Mouse (Mus musculus) kidney, adult 2 months (tissue): ENCODE data around the gene Npm1. TPM values are rescaled to one million over a fixed set of nuclear protein-coding genes. Genes with fewer than 3 reads are reported as not detected.
A peak's percentile ranks its signal among the peaks of the same experiment; 100 is the strongest.

Experiments used
- DNase-seq: peaks from one replicate; pipeline ENCODE4 v3.0.0; 2021
- H3K27ac ChIP-seq: fragments of 200-500 bp; 2 replicates; pipeline ENCODE4 v1.5.1; 2012; ENCODE audit warnings: low read depth, low read length, control low read depth, inconsistent platforms; ENCODE audit not compliant: insufficient read depth
- H3K27me3 ChIP-seq: fragments of 200-500 bp; replicated peaks from 2 replicates; pipeline ENCODE4 v1.6.1; 2012; ENCODE audit warnings: mild to moderate bottlenecking, moderate library complexity, low read length, inconsistent platforms; ENCODE audit not compliant: control insufficient read depth, insufficient read depth
- H3K36me3 ChIP-seq: fragments of 200-500 bp; 2 replicates; pipeline ENCODE4 v1.6.1; 2012; ENCODE audit warnings: mild to moderate bottlenecking, moderate library complexity, low read length, inconsistent platforms; ENCODE audit not compliant: control insufficient read depth, insufficient read depth
- H3K4me1 ChIP-seq: fragments of 200-500 bp; 2 replicates; pipeline ENCODE4 v1.6.1; 2011; ENCODE audit warnings: low read length; ENCODE audit not compliant: control insufficient read depth, insufficient read depth
- H3K4me3 ChIP-seq: fragments of 200-500 bp; 2 replicates; pipeline ENCODE4 v1.5.1; 2011; ENCODE audit warnings: mild to moderate bottlenecking, low read depth, low read length, control low read depth; ENCODE audit not compliant: insufficient read depth
- CTCF ChIP-seq: fragments of 200-500 bp; conservative IDR thresholded peaks from 2 replicates; pipeline ENCODE4 v1.5.1; 2011; ENCODE audit warnings: low read depth, mild to moderate bottlenecking, control low read depth, low read length, moderate library complexity, mixed read lengths; ENCODE audit not compliant: insufficient read depth, insufficient read length
- POLR2A ChIP-seq: fragments of 200-500 bp; IDR thresholded peaks from one replicate; pipeline ENCODE4 v1.6.1; 2011; ENCODE audit warnings: low read depth, low read length, control low read depth
- WGBS: fragments of 180-500 bp; shearing (Covaris S2); methylation state at CpG from one replicate; pipeline ENCODE4 v1.1.7; 2018; 5-methylcytosine and 5-hydroxymethylcytosine counted together
- polyA plus RNA-seq: library from polyadenylated mRNA; depleted of rRNA; stranded (reverse); fragments of >200 nt; gene quantifications from 2 replicates; pipeline ENCODE4 v1.2.3, GENCODE M21; 2012

Gene Npm1
- polyA plus RNA-seq, 1 experiment: 98.2 TPM

GRCm38 (mm10) chr11:33148338-33149087, 14.5 kb downstream of the Npm1 start:
- WGBS: 10% methylated on average over 23 of the region's 23 CpGs
- no peaks in the 10 kb centered on the region for H3K27me3 ChIP-seq
- H3K4me1 ChIP-seq: peaks cover 2% of the 10 kb centered on the region; the same call in 1 of the 2 replicates
- H3K27ac ChIP-seq: no peak overlapping the region
- peak; percentile 88 for DNase-seq
- peaks cover 6% of the 10 kb centered on the region for H3K36me3 ChIP-seq
- H3K4me3 ChIP-seq: peak overlapping the region; percentile 19
- no peak for TF ChIP-seq POLR2A
- peak; percentile 94 for TF ChIP-seq CTCF

- peaks cover 4% of the 10 kb centered on the region for H3K36me3 ChIP-seq
- H3K4me3 ChIP-seq: peak overlapping the region; percentile 46
- no peaks in the 10 kb centered on the region for H3K27me3 ChIP-seq
- no peak for TF ChIP-seq POLR2A
- DNase-seq: peak; percentile 54
- H3K4me1 ChIP-seq: peaks cover 2% of the 10 kb centered on the region; the same call in 1 of the 2 replicates
- H3K27ac ChIP-seq: no peak overlapping the region
- under 1% methylated on average over 83 of the region's 85 CpGs for WGBS
Measured at GRCm38 (mm10) chr11:33147572-33148337, 15.3 kb downstream of the Npm1 start.

- peak; percentile 48 for DNase-seq
- H3K27ac ChIP-seq: no peak within 1 kb of the TSS
- peaks cover 2% of the 10 kb centered on the region; the same call in 1 of the 2 replicates for H3K4me1 ChIP-seq
- peaks cover 4% of the 10 kb centered on the region for H3K36me3 ChIP-seq
- TF ChIP-seq CTCF: no peak
- no peak for TF ChIP-seq POLR2A
- peak within 1 kb of the TSS; percentile 46 for H3K4me3 ChIP-seq
- under 1% methylated on average over 47 of the region's 53 CpGs for WGBS
- H3K27me3 ChIP-seq: no peaks in the 10 kb centered on the region
Measured at GRCm38 (mm10) chr11:33147171-33147571, 15.8 kb downstream of the Npm1 start, which contains the start of gene Fgf18. TSS of gene Fgf18 (minus strand) at chr11:33147400.

- Histone ChIP-seq H3K36me3 (peaks cover 2% of the 10 kb centered on the region; the same call in 1 of the 2 replicates), H3K4me3 (peak overlapping the region; percentile 46), H3K27ac (no peak overlapping the region), H3K27me3 (no peaks in the 10 kb centered on the region), H3K4me1 (peaks cover 2% of the 10 kb centered on the region; the same call in 1 of the 2 replicates)
- TF ChIP-seq POLR2A: no peak
- no peak for TF ChIP-seq CTCF
- DNase-seq: peak; percentile 69
- 2% methylated on average over 30 of the region's 30 CpGs for WGBS
Measured at GRCm38 (mm10) chr11:33146651-33147131, 16.3 kb downstream of the Npm1 start.

- peaks cover 2% of the 10 kb centered on the region; the same call in 1 of the 2 replicates for H3K4me1 ChIP-seq
- DNase-seq: peak; percentile 88
- no peak for TF ChIP-seq CTCF
- no peak for TF ChIP-seq POLR2A
- H3K27me3 ChIP-seq: no peaks in the 10 kb centered on the region
- WGBS: 4% methylated on average over 9 of the region's 9 CpGs
- no peak overlapping the region for H3K4me3 ChIP-seq
- no peaks in the 10 kb centered on the region for H3K36me3 ChIP-seq
- H3K27ac ChIP-seq: no peak overlapping the region
Measured at GRCm38 (mm10) chr11:33146143-33146497, 16.9 kb downstream of the Npm1 start.

- no peak overlapping the region for H3K4me3 ChIP-seq
- no peak for TF ChIP-seq CTCF
- TF ChIP-seq POLR2A: no peak
- no peaks in the 10 kb centered on the region for H3K36me3 ChIP-seq
- H3K4me1 ChIP-seq: peaks cover 2% of the 10 kb centered on the region; the same call in 1 of the 2 replicates
- no peak for DNase-seq
- WGBS: 42% methylated on average over 7 of the region's 7 CpGs
- H3K27ac ChIP-seq: no peak overlapping the region
- no peaks in the 10 kb centered on the region for H3K27me3 ChIP-seq
Measured at GRCm38 (mm10) chr11:33145201-33146142, 17.5 kb downstream of the Npm1 start.
